Mouse (Mus musculus) forebrain, embryonic 15.5 days (tissue): ENCODE data around the gene Neu1. TPM values are rescaled to one million over a fixed set of nuclear protein-coding genes. Genes with fewer than 3 reads are reported as not detected.

Source experiments
- ATAC-seq: fragments of 200-750 bp; cut with Nextera tagmentation; replicated peaks from 2 replicates; pipeline ENCODE4 v1.8.0; 2017; ENCODE audit warnings: mild to moderate bottlenecking, moderate TSS enrichment, moderate library complexity
- H3K27ac ChIP-seq: fragments of 300-500 bp; sonication (generic); replicated peaks from 2 replicates; pipeline ENCODE4 v1.5.1; 2015; ENCODE audit warnings: mild to moderate bottlenecking, inconsistent platforms
- H3K27me3 ChIP-seq: fragments of 300-500 bp; sonication (generic); 2 replicates; pipeline ENCODE4 v1.6.1; 2015; ENCODE audit warnings: inconsistent platforms
- H3K36me3 ChIP-seq: fragments of 300-500 bp; sonication (generic); 2 replicates; pipeline ENCODE4 v1.6.1; 2015; ENCODE audit warnings: mild to moderate bottlenecking, inconsistent platforms
- H3K4me1 ChIP-seq: fragments of 300-500 bp; sonication (generic); 2 replicates; pipeline ENCODE4 v1.6.1; 2015; ENCODE audit warnings: inconsistent platforms
- H3K4me2 ChIP-seq: fragments of 300-500 bp; sonication (generic); replicated peaks from 2 replicates; pipeline ENCODE4 v1.6.1; 2015; ENCODE audit warnings: mild to moderate bottlenecking, inconsistent platforms
- H3K4me3 ChIP-seq: fragments of 300-500 bp; sonication (generic); 2 replicates; pipeline ENCODE4 v1.5.1; 2015; ENCODE audit warnings: mild to moderate bottlenecking, inconsistent platforms
- H3K9ac ChIP-seq: fragments of 300-500 bp; sonication (generic); replicated peaks from 2 replicates; pipeline ENCODE4 v1.6.1; 2015; ENCODE audit warnings: mild to moderate bottlenecking, inconsistent platforms
- H3K9me3 ChIP-seq: fragments of 300-500 bp; sonication (generic); 2 replicates; pipeline ENCODE4 v1.6.1; 2016; ENCODE audit warnings: inconsistent platforms
- WGBS: fragments of 180-500 bp; shearing (Covaris S2); methylation state at CpG from one replicate; pipeline ENCODE4 v1.1.7; 2015; ENCODE audit warnings: mixed read lengths; 5-methylcytosine and 5-hydroxymethylcytosine counted together
- polyA plus RNA-seq: library from polyadenylated mRNA; unstranded; fragments of >200 nt; fragmentation: Nextera tagmentation; extraction: Ambion mirVana; gene quantifications from 2 replicates; pipeline ENCODE4 v1.2.1, GENCODE M21; 2015

The Neu1 gene
- 27.9 and 31.0 TPM in 2 replicates for polyA plus RNA-seq

DNA sequence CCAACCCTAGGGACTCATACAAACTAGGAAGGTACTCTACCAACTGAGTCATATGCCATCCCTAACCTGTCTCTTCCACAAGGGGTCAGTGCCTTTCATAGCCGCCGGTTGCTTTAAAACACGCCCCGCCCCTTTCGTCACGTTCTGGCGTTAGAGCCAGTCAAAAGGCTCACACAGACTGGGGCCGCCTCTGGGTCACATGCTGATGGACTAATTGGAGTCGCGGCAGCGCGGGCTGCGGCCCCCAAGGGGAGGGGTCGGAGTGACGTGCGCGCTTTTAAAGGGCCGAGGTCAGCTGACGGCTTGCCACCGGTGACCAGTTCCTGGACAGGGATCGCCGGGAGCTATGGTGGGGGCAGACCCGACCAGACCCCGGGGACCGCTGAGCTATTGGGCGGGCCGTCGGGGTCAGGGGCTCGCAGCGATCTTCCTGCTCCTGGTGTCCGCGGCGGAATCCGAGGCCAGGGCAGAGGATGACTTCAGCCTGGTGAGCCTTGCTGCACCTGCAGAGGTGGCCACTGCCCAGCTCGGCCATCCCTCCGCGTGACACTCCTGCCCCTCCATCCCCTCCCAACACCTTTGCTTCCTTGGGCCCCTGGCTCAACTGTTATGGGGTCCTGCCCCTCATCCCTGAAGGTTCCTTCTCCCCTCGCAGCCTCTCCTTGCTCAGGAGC is at the start of gene Neu1:
TSS of gene Neu1 (plus strand) at position 193 of the 674 bp plus-strand sequence.
- peak; percentile 97 for ATAC-seq
- Histone ChIP-seq H3K4me3 (peak within 1 kb of the TSS; percentile 93), H3K4me2 (peak within 1 kb of the TSS; percentile 85), H3K9ac (peak within 1 kb of the TSS; percentile 85), H3K36me3 (0 out of 2 replicates have a peak, but pooled peaks cover 2% of the 10 kb centered on the region), H3K9me3 (no peaks in the 10 kb centered on the region), H3K27ac (peak within 1 kb of the TSS; percentile 49; the same call in 1 of the 2 replicates), H3K27me3 (no peaks in the 10 kb centered on the region), H3K4me1 (peaks cover 9% of the 10 kb centered on the region)
- under 1% methylated on average over 38 of the region's 38 CpGs for WGBS

GRCm38 (mm10) chr17:34881683-34882310 is 49.3 kb upstream of the Neu1 start, which contains the start of gene Gm20547:
Gene Gm20547 (minus strand): TSS chr17:34882042.
- 10% methylated on average over 15 of the region's 15 CpGs for WGBS
- Histone ChIP-seq H3K4me1 (no peaks in the 10 kb centered on the region), H3K9ac (no peak within 1 kb of the TSS), H3K4me2 (no peak within 1 kb of the TSS), H3K4me3 (no peak within 1 kb of the TSS), H3K36me3 (no peaks in the 10 kb centered on the region), H3K9me3 (no peaks in the 10 kb centered on the region), H3K27me3 (no peaks in the 10 kb centered on the region), H3K27ac (no peak within 1 kb of the TSS)
- no peak for ATAC-seq

GRCm38 (mm10) chr17:34883332-34883731 is 47.7 kb upstream of the Neu1 start:
- no peaks in the 10 kb centered on the region for H3K36me3 ChIP-seq
- no peak overlapping the region for H3K4me2 ChIP-seq
- no peak overlapping the region for H3K9ac ChIP-seq
- H3K9me3 ChIP-seq: no peaks in the 10 kb centered on the region
- no peaks in the 10 kb centered on the region for H3K4me1 ChIP-seq
- no peak overlapping the region for H3K4me3 ChIP-seq
- ATAC-seq: no peak
- WGBS: 63% methylated on average over 3 of the region's 3 CpGs
- no peak overlapping the region for H3K27ac ChIP-seq
- H3K27me3 ChIP-seq: no peaks in the 10 kb centered on the region

- Histone ChIP-seq H3K4me1 (no peaks in the 10 kb centered on the region), H3K27me3 (no peaks in the 10 kb centered on the region), H3K9me3 (no peaks in the 10 kb centered on the region), H3K4me3 (no peak overlapping the region), H3K36me3 (no peaks in the 10 kb centered on the region), H3K9ac (no peak overlapping the region), H3K4me2 (no peak overlapping the region), H3K27ac (no peak overlapping the region)
- 86% methylated on average over 6 of the region's 6 CpGs for WGBS
- no peak for ATAC-seq
These were observed 46.3 kb upstream of the Neu1 start for GRCm38 (mm10) chr17:34884704-34885103.

- WGBS: 85% methylated on average over 3 of the region's 3 CpGs
- Histone ChIP-seq H3K36me3 (no peaks in the 10 kb centered on the region), H3K27ac (no peak overlapping the region), H3K9me3 (no peaks in the 10 kb centered on the region), H3K27me3 (no peaks in the 10 kb centered on the region), H3K4me3 (no peak overlapping the region), H3K9ac (no peak overlapping the region), H3K4me2 (no peak overlapping the region), H3K4me1 (no peaks in the 10 kb centered on the region)
- ATAC-seq: no peak
These were observed 45.4 kb upstream of the Neu1 start for GRCm38 (mm10) chr17:34885615-34886014.

GRCm38 (mm10) chr17:34887942-34888341 is 43.1 kb upstream of the Neu1 start:
- no peaks in the 10 kb centered on the region for H3K27me3 ChIP-seq
- H3K9ac ChIP-seq: no peak overlapping the region
- no peaks in the 10 kb centered on the region for H3K9me3 ChIP-seq
- H3K4me1 ChIP-seq: no peaks in the 10 kb centered on the region
- H3K4me2 ChIP-seq: no peak overlapping the region
- no peak for ATAC-seq
- H3K4me3 ChIP-seq: no peak overlapping the region
- H3K27ac ChIP-seq: no peak overlapping the region
- 90% methylated on average over 5 of the region's 5 CpGs for WGBS
- H3K36me3 ChIP-seq: no peaks in the 10 kb centered on the region

GRCm38 (mm10) chr17:34890074-34890743 is 40.8 kb upstream of the Neu1 start:
- WGBS: 88% methylated on average over 12 of the region's 12 CpGs
- no peak overlapping the region for H3K9ac ChIP-seq
- no peak overlapping the region for H3K27ac ChIP-seq
- ATAC-seq: no peak
- H3K36me3 ChIP-seq: no peaks in the 10 kb centered on the region
- H3K9me3 ChIP-seq: no peaks in the 10 kb centered on the region
- H3K4me3 ChIP-seq: no peak overlapping the region
- H3K27me3 ChIP-seq: no peaks in the 10 kb centered on the region
- H3K4me1 ChIP-seq: peaks cover 9% of the 10 kb centered on the region
- H3K4me2 ChIP-seq: no peak overlapping the region

DNA sequence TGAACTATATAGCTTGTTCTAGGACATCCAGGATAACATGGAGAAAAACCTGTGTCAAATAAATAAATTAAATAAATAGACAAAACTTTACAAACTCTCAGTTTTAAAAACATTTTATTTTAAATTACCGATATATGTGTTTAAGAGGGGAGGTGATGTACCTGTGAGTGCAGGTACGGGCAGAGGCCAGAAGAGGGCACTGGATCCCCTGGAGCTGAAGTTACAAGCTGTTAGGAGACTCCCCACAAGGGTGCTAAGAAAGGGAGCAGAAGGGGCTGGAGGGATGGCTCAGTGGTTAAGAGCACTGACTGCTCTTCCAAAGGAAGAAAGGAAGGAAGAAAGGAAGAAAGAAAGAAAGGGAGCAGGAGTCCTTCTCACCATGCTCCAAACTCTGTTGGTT is 39.7 kb upstream of the Neu1 start:
- no peaks in the 10 kb centered on the region for H3K27me3 ChIP-seq
- no peaks in the 10 kb centered on the region for H3K9me3 ChIP-seq
- no peak overlapping the region for H3K9ac ChIP-seq
- H3K4me2 ChIP-seq: no peak overlapping the region
- H3K36me3 ChIP-seq: 0 out of 2 replicates have a peak, but pooled peaks cover 2% of the 10 kb centered on the region
- 90% methylated on average over 2 of the region's 2 CpGs for WGBS
- H3K27ac ChIP-seq: no peak overlapping the region
- peaks cover 21% of the 10 kb centered on the region for H3K4me1 ChIP-seq
- no peak for ATAC-seq
- H3K4me3 ChIP-seq: no peak overlapping the region

- H3K27ac ChIP-seq: peak overlapping the region; percentile 88
- H3K4me2 ChIP-seq: peak overlapping the region; percentile 97; the same call in 1 of the 2 replicates
- peak overlapping the region; percentile 57; the same call in 1 of the 2 replicates for H3K9ac ChIP-seq
- H3K27me3 ChIP-seq: no peaks in the 10 kb centered on the region
- 0 out of 2 replicates have a peak, but pooled peaks cover 3% of the 10 kb centered on the region for H3K36me3 ChIP-seq
- peak overlapping the region; percentile 81 for H3K4me3 ChIP-seq
- peaks cover 36% of the 10 kb centered on the region for H3K4me1 ChIP-seq
- 68% methylated on average over 12 of the region's 12 CpGs for WGBS
- H3K9me3 ChIP-seq: no peaks in the 10 kb centered on the region
- no peak for ATAC-seq
These were observed 37.8 kb upstream of the Neu1 start for GRCm38 (mm10) chr17:34893072-34893824.

DNA sequence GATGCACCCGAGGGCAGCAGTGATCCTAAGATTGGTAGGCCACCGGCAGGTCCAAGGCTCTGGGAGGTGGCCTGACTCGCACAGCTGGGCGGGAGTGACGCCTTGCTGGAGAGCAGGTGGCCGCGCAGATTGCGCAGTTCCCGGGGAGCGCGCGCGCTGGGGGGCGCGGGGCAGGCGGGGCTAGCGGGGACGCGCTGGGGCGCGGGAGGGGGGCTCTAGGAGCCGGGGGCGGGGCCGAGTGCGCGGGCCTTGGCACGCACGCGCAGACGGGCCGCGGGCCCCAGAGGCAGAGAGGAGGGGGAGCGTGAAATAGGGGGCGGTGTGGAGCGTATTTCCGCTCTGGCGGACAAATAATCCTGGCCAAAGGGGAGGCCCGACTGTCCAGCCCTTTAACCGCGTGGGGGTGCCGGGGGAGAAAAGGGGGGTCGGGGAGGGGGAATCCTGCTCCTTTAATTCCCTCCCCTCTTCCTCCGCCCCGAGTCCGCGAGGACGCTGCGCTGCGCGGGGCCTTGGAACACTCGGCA is 36.9 kb upstream of the Neu1 start:
- no peaks in the 10 kb centered on the region for H3K27me3 ChIP-seq
- 0% methylated on average over 30 of the region's 51 CpGs for WGBS

DNA sequence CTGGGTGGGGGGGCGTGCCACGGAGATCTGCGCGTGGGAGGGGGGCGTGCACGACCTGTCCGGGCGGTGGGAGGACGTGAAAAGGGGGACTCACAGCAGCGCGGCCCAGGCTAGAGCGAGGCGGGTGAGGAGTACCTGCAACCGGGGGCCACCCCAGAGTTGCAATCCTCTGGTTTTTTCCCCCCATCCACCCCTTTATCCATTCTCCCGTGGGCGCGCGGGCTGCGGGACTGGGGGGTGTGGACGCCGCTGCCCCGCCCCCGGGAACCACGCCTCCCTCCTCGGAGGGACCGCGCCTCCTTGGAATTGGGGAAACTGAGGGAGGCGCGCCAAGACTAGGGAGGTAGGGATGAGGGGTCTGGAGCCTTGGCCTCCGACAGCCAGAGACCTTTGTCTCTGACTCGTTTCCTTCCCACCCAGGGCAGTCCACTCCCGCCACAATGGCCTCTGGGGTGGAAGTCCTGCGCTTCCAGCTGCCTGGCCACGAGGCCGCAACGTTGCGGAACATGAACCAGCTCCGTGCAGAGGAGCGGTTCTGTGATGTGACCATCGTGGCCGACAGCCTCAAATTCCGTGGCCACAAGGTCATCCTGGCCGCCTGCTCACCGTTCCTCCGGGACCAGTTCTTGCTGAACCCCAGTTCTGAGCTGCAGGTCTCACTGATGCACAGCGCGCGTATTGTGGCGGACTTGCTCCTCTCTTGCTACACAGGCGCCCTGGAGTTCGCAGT is 36.1 kb upstream of the Neu1 start:
- 0 out of 2 replicates have a peak, but pooled peaks cover 3% of the 10 kb centered on the region for H3K36me3 ChIP-seq
- H3K9ac ChIP-seq: peak overlapping the region; percentile 87
- H3K4me1 ChIP-seq: peaks cover 42% of the 10 kb centered on the region
- H3K9me3 ChIP-seq: no peaks in the 10 kb centered on the region
- H3K4me2 ChIP-seq: peak overlapping the region; percentile 97
- peak; percentile 32 for ATAC-seq
- WGBS: 6% methylated on average over 50 of the region's 51 CpGs
- no peaks in the 10 kb centered on the region for H3K27me3 ChIP-seq
- H3K27ac ChIP-seq: peak overlapping the region; percentile 92
- peak overlapping the region; percentile 81 for H3K4me3 ChIP-seq

More for the DNA sequence above, 36.9 kb upstream of the Neu1 start:
- Histone ChIP-seq H3K27ac (peak overlapping the region; percentile 92), H3K9me3 (no peaks in the 10 kb centered on the region), H3K36me3 (0 out of 2 replicates have a peak, but pooled peaks cover 3% of the 10 kb centered on the region), H3K4me1 (peaks cover 36% of the 10 kb centered on the region), H3K4me2 (peak overlapping the region; percentile 97), H3K9ac (peak overlapping the region; percentile 87), H3K4me3 (peak overlapping the region; percentile 81)
- ATAC-seq: peak; percentile 89
